Mouse (Mus musculus): ENCODE measurements around the gene Rnf222.
A peak's percentile ranks its signal among the peaks of the same experiment; 100 is the strongest.
"Not testable (repeated sequence)": the region's sequence is repeated elsewhere in the genome, so short reads cannot be mapped to it uniquely, and the experiment has no call there.

The Rnf222 gene

GRCm38 (mm10) chr11:68914566-68914965 is 26.2 kb downstream of the Rnf222 start:
- no peak for DNase-seq

DNA sequence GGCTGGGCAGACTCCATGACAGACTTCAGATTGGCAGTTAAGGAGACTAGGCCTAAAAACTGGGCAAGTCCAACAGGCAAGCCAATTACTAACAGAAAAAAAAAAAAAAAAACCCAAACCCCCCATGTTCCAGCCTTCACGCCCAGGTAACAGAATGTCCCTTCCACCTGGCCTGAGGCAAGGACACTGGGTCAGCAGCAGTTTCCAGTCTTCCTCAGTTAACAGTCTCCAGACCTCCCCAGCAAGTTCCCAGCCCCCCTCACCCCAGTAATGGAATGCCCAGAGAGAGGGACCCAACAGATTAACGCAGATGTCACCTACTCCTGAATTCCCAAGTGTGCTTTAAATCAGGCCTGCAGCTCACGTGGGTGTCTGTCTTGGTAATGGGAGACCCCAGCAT is 34.8 kb downstream of the Rnf222 start:
- peak; percentile 35 for DNase-seq

DNA sequence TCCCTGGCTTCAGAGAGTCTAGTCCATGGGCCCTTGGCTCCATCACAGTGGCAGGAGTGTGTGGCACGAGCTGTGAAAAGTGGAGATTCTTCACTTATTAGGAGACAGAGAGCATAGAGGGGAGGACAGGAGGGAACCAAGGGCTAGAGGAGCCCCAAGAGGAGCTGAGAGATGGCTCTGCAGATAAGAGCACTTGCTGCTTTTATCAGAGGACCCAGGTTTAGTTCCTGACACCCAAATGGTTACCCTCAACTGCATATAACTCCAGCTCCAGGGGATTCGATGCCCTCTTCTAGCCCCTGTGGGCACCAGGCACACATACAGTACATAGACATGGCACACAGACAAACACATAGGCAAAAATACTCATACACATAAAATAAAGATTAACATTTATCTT is 36.4 kb downstream of the Rnf222 start:
- DNase-seq, result no peak

DNA sequence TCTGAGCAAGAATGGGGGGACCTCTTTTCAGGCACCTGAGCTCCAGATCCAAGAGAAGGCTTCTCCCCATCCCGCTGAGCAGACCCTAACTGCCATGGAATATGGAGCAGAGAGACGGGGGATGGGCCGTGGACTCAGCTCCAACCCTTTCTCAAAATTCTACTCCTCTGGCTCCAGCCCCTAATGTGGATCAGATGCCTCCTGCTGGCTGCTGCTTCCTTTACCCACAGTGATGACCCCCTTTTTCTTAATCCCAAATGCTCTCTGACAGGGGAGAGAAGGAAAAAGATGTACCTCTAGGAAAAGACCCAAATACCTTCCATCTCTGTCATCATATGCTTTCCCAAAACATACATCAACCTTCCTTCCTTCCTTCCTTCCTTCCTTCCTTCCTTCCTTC is 38.6 kb downstream of the Rnf222 start, which contains the start of gene Odf4:
Odf4 (minus strand) TSS at position 101 of the 400 bp plus-strand sequence.
- DNase-seq, result no peak

DNA sequence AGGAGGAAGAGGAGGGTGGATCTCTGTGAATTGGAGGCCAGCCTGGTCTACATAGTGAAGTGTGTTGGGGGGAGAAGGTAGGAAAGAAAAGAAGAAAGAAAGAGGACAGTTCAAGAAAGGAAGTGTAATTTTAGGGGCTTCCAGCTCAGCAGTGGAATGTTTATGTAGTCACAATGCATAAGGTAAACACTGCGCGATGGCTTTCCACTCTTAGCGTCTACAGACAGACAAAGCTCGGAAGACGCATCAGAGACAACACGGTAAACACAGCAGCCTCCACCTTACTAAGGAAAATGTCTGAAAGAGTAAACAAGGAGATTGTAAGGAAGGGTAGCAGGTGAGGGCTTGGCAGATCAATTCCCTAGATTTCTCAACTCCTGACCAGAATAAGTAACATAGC is 41.6 kb downstream of the Rnf222 start:
- no peak for DNase-seq

DNA sequence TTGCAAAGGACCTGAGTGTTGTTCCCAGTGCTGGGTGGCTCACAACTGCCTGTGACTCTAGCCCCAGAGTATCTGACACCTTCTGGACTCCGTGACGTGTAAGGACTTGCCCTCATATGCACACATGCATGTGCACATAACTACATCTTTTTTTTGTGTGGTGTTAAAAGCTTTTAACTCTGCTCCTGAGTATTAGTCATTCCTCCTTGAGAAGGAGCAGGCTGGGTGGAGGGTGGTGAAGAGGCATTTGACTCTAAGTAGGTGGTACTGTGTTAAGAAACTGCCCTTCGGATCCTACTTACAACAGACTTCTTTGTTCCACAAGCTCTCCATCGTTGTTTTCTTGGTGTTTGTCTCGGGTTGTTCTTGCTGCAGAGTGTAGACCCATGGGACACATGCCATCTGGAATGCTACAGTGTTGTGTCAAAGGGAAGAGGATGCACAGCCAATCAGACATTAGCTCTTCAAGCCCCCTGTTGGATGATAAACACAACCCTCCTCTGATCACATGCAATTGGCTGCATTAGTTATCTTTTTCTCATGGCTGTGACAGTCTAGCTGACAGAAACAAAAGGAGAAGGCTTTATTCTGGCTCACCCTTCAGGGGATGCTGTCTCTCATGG is 45.6 kb downstream of the Rnf222 start:
- no peak for DNase-seq

GRCm38 (mm10) chr11:68936951-68937350 is 48.6 kb downstream of the Rnf222 start:
- not testable (repeated sequence) for DNase-seq

- peak; percentile 90 for DNase-seq
Measured at GRCm38 (mm10) chr11:68939451-68940304, 51.3 kb downstream of the Rnf222 start.

DNA sequence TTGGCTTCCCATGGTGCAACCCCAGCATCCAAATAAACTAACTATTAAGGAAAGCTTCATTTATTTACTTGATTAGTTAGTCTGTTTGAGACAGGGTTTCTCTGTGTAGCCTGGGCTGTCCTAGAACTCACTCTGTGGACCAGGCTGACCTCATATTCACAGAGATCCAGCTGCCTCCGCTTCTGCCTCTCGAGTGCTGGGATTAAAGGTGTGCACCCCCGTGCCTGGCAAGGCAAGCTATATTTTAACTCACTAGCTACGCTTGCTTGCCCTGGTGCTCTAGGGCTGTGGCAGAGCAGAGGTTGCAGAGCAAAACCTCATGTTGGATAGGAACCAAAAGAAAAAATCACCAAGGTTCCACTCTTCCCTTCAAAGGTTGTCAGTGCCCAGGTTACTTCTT is 52.2 kb downstream of the Rnf222 start:
- DNase-seq, result peak; percentile 76

GRCm38 (mm10) chr11:68942731-68943130 is 54.4 kb downstream of the Rnf222 start:
- peak; percentile 36 for DNase-seq

GRCm38 (mm10) chr11:68945245-68945644 is 56.9 kb downstream of the Rnf222 start:
- DNase-seq, result no peak

All from kidney, postnatal 10 days (tissue).